ENCODE assay signal across 8 mouse cellular contexts in the genomic region with DNA sequence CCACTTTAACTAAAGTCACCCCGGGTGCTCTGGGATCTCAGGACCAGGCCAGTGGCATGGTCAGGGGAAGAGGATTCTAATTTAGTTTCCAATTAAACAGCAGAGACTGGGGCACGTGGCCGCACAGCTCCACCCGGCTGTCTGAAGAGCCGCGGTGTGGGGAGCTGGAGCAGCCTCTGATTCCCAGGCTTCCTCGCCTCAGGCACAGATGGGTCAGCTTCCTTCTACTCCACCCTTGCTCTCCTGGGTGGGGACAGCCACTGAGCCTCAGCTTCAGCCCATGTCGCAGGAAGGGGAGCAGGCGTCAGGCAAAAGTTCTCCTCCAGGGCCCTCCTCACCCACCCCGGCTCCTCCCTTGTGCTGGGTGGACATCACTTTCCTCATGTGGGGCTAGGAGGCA. TPM values are rescaled to one million over a fixed set of nuclear protein-coding genes. Genes with fewer than 3 reads are reported as not detected.
DNase-seq lines count a peak whose midpoint lies in the region; ATAC-seq and TF ChIP-seq lines count a peak whose summit lies in the region.
"Had no signal": no experiment of that assay in that cellular context is flagged by ENCODE, and none has a peak within 500 bp of the region (broad histone marks: within the 10 kb centered on the region; RNA-seq: fewer than 3 reads in every experiment).

No protein-coding gene starts in this region.

- ATAC-seq in hindbrain, embryonic 15.5 days (ENCODE audit: low FRiP score, low read depth) = no peak
- peak; percentile 49 for ATAC-seq in midbrain, embryonic 11.5 days (ENCODE audit: low FRiP score)
- no peak for ATAC-seq in megakaryocyte progenitor cell, adult 5-6 weeks (replicated peaks; ENCODE audit: poor library complexity)

- TF ChIP-seq POLR2A in cerebellum, adult 2 months (IDR thresholded peaks at IDR 0.05; ENCODE audit: borderline replicate concordance, insufficient read depth, low read length) = 0 out of 2 replicates have a peak, but pooled peaks have one; percentile 7

- WGBS in cerebellum, adult 2 months = 11% methylated on average over 10 of the region's 10 CpGs
- WGBS in embryonic facial prominence, embryonic 10.5 days = 23% methylated on average over 10 of the region's 10 CpGs
- whole genome bisulfite sequencing in hindbrain, embryonic 15.5 days = 30% methylated on average over 10 of the region's 10 CpGs
- WGBS in midbrain, embryonic 11.5 days = 36% methylated on average over 10 of the region's 10 CpGs

- peak overlapping the region; percentile 53; the same call in 1 of the 2 replicates for H3K27ac ChIP-seq in cerebellum, adult 2 months (ENCODE audit: insufficient read depth, low read length)
- H3K27ac ChIP-seq in embryonic facial prominence, embryonic 10.5 days (replicated peaks) = peak overlapping the region; percentile 63; the same call in 1 of the 2 replicates
- H3K27ac ChIP-seq in hindbrain, embryonic 15.5 days (replicated peaks) = no peak overlapping the region
- H3K27ac ChIP-seq in midbrain, embryonic 11.5 days (ENCODE audit: low read depth, low read length) = no peak overlapping the region; the same call in 1 of the 2 replicates
- H3K27ac ChIP-seq: macrophage had no signal

- H3K9me3 ChIP-seq in embryonic facial prominence, embryonic 10.5 days = no peaks in the 10 kb centered on the region
- no peaks in the 10 kb centered on the region for H3K9me3 ChIP-seq in hindbrain, embryonic 15.5 days
- no peaks in the 10 kb centered on the region for H3K9me3 ChIP-seq in midbrain, embryonic 11.5 days (ENCODE audit: control insufficient read depth, low read length)

- no peak for TF ChIP-seq CTCF in cerebellum, adult 2 months (IDR thresholded peaks at IDR 0.05; ENCODE audit: borderline replicate concordance, insufficient read depth, low read depth, low read length)

- H3K4me3 ChIP-seq in cerebellum, adult 2 months (replicated peaks; ENCODE audit: insufficient read depth, low read depth, low read length) = peak overlapping the region; percentile 7
- peak overlapping the region; percentile 44 for H3K4me3 ChIP-seq in embryonic facial prominence, embryonic 10.5 days
- H3K4me3 ChIP-seq in hindbrain, embryonic 15.5 days = no peak overlapping the region
- no peak overlapping the region for H3K4me3 ChIP-seq in midbrain, embryonic 11.5 days (ENCODE audit: low read depth, low read length)

- DNase-seq in cerebellum, adult 2 months = peak; percentile 60 to 65
- DNase-seq in embryonic facial prominence, embryonic 10.5 days (ENCODE audit: low spot score) = peak; percentile 48
- DNase-seq in midbrain, embryonic 11.5 days (ENCODE audit: low spot score, missing footprints) = peak; percentile 89
- DNase-seq in urinary bladder, postnatal 10 days (ENCODE audit: low spot score) = no peak
- DNase-seq in spleen, adult 18-20 months = no peak

- H3K27me3 ChIP-seq in cerebellum, adult 2 months (ENCODE audit: control insufficient read depth, insufficient read depth, low read length) = no peaks in the 10 kb centered on the region
- H3K27me3 ChIP-seq in embryonic facial prominence, embryonic 10.5 days (replicated peaks; ENCODE audit: low read depth, poor library complexity, severe bottlenecking) = peaks cover 17% of the 10 kb centered on the region
- H3K27me3 ChIP-seq in hindbrain, embryonic 15.5 days = no peaks in the 10 kb centered on the region
- H3K27me3 ChIP-seq in midbrain, embryonic 11.5 days (ENCODE audit: control insufficient read depth, insufficient read depth, low read length) = no peaks in the 10 kb centered on the region

- H3K9ac ChIP-seq in hindbrain, embryonic 15.5 days = no peak overlapping the region
- peak overlapping the region; percentile 33; the same call in 1 of the 2 replicates for H3K9ac ChIP-seq in midbrain, embryonic 11.5 days (ENCODE audit: low read length)

- peak overlapping the region; percentile 18; the same call in 1 of the 2 replicates for H3K4me2 ChIP-seq in hindbrain, embryonic 15.5 days
- peak overlapping the region; percentile 31; the same call in 1 of the 2 replicates for H3K4me2 ChIP-seq in midbrain, embryonic 11.5 days

- peaks cover 43% of the 10 kb centered on the region for H3K4me1 ChIP-seq in cerebellum, adult 2 months (ENCODE audit: control insufficient read depth, insufficient read depth, low read length)
- peaks cover 25% of the 10 kb centered on the region for H3K4me1 ChIP-seq in embryonic facial prominence, embryonic 10.5 days
- H3K4me1 ChIP-seq in hindbrain, embryonic 15.5 days (replicated peaks) = peaks cover 7% of the 10 kb centered on the region; the same call in 1 of the 2 replicates
- H3K4me1 ChIP-seq in midbrain, embryonic 11.5 days (ENCODE audit: control insufficient read depth, insufficient read depth, low read length) = peaks cover 11% of the 10 kb centered on the region

- H3K36me3 ChIP-seq in embryonic facial prominence, embryonic 10.5 days (replicated peaks) = peaks cover 44% of the 10 kb centered on the region
- peaks cover 41% of the 10 kb centered on the region for H3K36me3 ChIP-seq in hindbrain, embryonic 15.5 days
- no peaks in the 10 kb centered on the region for H3K36me3 ChIP-seq in midbrain, embryonic 11.5 days (ENCODE audit: control insufficient read depth, insufficient read depth, low read length)

RNA-seq across cellular contexts. Expression of a gene that starts 52.8 kb away (rescaled TPM):
- polyA plus RNA-seq in cerebellum, adult 2 months (2012; rRNA removed) = 5.4 and 6.4 TPM in 2 replicates
- 49.6 and 54.6 TPM in 2 replicates for polyA plus RNA-seq in embryonic facial prominence, embryonic 10.5 days (2016; fragmentation: Nextera tagmentation; extraction: Ambion mirVana)
- polyA plus RNA-seq in hindbrain, embryonic 15.5 days (2015; fragmentation: Nextera tagmentation; extraction: Ambion mirVana) = 8.9 and 9.0 TPM in 2 replicates
- 38.1 and 43.9 TPM in 2 replicates for polyA plus RNA-seq in midbrain, embryonic 11.5 days (2014; fragmentation: Nextera tagmentation; extraction: Ambion mirVana)
- 60.4 and 76.5 TPM in 2 replicates for total RNA-seq in megakaryocyte progenitor cell, adult 5-6 weeks (2015)
- 36.9 and 56.7 TPM in 2 replicates for total RNA-seq in megakaryocyte progenitor cell, adult 5-6 weeks (2017)

Comparison
In these comparisons a context has a peak if more than half of its experiments do, and no peak if none do; other contexts are left out.
1. DNase-seq: peak in cerebellum, adult 2 months (2 of 2), embryonic facial prominence, embryonic 10.5 days (single experiment) and midbrain, embryonic 11.5 days (single experiment); none in urinary bladder, postnatal 10 days (single experiment) and spleen, adult 18-20 months (0 of 2).
2. H3K27ac ChIP-seq: peak in cerebellum, adult 2 months (single experiment) and embryonic facial prominence, embryonic 10.5 days (single experiment); none in hindbrain, embryonic 15.5 days (single experiment) and midbrain, embryonic 11.5 days (single experiment).
3. H3K4me3 ChIP-seq: peak in cerebellum, adult 2 months (single experiment) and embryonic facial prominence, embryonic 10.5 days (single experiment); none in hindbrain, embryonic 15.5 days (single experiment) and midbrain, embryonic 11.5 days (single experiment).